In the genomic region with DNA sequence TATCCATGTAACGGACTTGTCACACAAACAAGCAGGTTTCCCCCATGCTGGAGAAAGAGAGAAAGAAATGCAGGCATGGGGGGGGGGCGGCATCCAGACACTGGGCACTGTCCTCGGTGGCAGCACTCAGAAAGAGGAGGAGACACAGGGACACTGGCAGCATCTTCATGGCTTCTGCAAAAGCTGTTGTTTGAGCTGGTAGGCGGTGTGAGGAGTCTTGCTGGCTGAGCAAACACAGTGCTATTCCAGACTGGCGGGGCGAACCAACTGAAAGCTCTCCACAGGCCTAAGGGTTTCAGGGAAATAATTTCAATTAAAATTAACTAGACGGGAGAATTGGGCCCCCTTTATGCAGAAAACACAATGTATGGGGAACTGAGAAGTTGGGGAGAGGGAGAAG, we compare ENCODE assay signal across 22 mouse cellular contexts.
DNase-seq lines count a peak whose midpoint lies in the region; ATAC-seq lines count a peak whose summit lies in the region.
"Had no signal": no experiment of that assay in that cellular context is flagged by ENCODE, and none has a peak within 500 bp of the region (broad histone marks: within the 10 kb centered on the region; RNA-seq: fewer than 3 reads in every experiment).

No protein-coding gene starts in this region.

- peak overlapping the region; percentile 52; the same call in 1 of the 2 replicates for H3K27ac ChIP-seq in midbrain, embryonic 10.5 days (replicated peaks)
- H3K27ac ChIP-seq in midbrain, embryonic 15.5 days: no peak overlapping the region
- H3K27ac ChIP-seq: embryonic facial prominence, embryonic 12.5 days; limb, embryonic 15.5 days; neural tube, embryonic 13.5 days; stomach, postnatal 0 days had no signal

- H3K9ac ChIP-seq in midbrain, embryonic 15.5 days: no peak overlapping the region
- H3K9ac ChIP-seq: embryonic facial prominence, embryonic 12.5 days; limb, embryonic 15.5 days; liver, postnatal 0 days; neural tube, embryonic 13.5 days had no signal

- H3K4me1 ChIP-seq in midbrain, embryonic 10.5 days: peaks cover 14% of the 10 kb centered on the region
- H3K4me1 ChIP-seq in midbrain, embryonic 15.5 days: peaks cover 4% of the 10 kb centered on the region; the same call in 1 of the 2 replicates
- H3K4me1 ChIP-seq: embryonic facial prominence, embryonic 12.5 days had no signal

- H3K4me2 ChIP-seq in midbrain, embryonic 15.5 days: no peak overlapping the region
- H3K4me2 ChIP-seq: embryonic facial prominence, embryonic 12.5 days; limb, embryonic 15.5 days; neural tube, embryonic 13.5 days had no signal

- no peak overlapping the region for H3K4me3 ChIP-seq in midbrain, embryonic 10.5 days
- H3K4me3 ChIP-seq in midbrain, embryonic 15.5 days: no peak overlapping the region
- H3K4me3 ChIP-seq: embryonic facial prominence, embryonic 12.5 days; limb, embryonic 15.5 days; neural tube, embryonic 13.5 days had no signal

- no peaks in the 10 kb centered on the region for H3K9me3 ChIP-seq in midbrain, embryonic 10.5 days (replicated peaks)
- no peaks in the 10 kb centered on the region for H3K9me3 ChIP-seq in midbrain, embryonic 15.5 days
- H3K9me3 ChIP-seq: embryonic facial prominence, embryonic 12.5 days; limb, embryonic 15.5 days; neural tube, embryonic 13.5 days had no signal

- peak; percentile 95 for ATAC-seq in frontal cortex, adult (ENCODE audit: low TSS enrichment)
- no peak for ATAC-seq in midbrain, embryonic 15.5 days (replicated peaks)
- no peak for ATAC-seq in granulocyte monocyte progenitor cell, adult 5-6 weeks (replicated peaks; ENCODE audit: poor library complexity, severe bottlenecking)
- ATAC-seq: liver, postnatal 0 days had no signal

- no peaks in the 10 kb centered on the region for H3K36me3 ChIP-seq in midbrain, embryonic 10.5 days
- no peaks in the 10 kb centered on the region for H3K36me3 ChIP-seq in midbrain, embryonic 15.5 days (replicated peaks)
- H3K36me3 ChIP-seq: embryonic facial prominence, embryonic 12.5 days; limb, embryonic 15.5 days; neural tube, embryonic 13.5 days had no signal

- DNase-seq in frontal cortex, postnatal 25 days (ENCODE audit: low spot score in 2 of 2): no peak
- DNase-seq in midbrain, embryonic 10.5 days (ENCODE audit: low spot score): no peak
- DNase-seq in frontal cortex, postnatal 14 days (ENCODE audit: low spot score in 2 of 2): peak; percentile 24 to 25
- DNase-seq in right cerebral cortex, postnatal 25 days: peak; percentile 47
- DNase-seq in spleen, adult 18-20 months: no peak
- DNase-seq: adrenal gland, adult 8-10 months; cerebellum, adult 18-20 months; cerebellum, postnatal 36 days; gastrocnemius, postnatal 25 days; heart, postnatal 14 days; kidney, adult 18-20 months; kidney, postnatal 25 days; liver, postnatal 0 days; lung, postnatal 14 days; thymus, postnatal 14 days had no signal

- H3K27me3 ChIP-seq in midbrain, embryonic 10.5 days (ENCODE audit: low read depth, poor library complexity, severe bottlenecking): no peaks in the 10 kb centered on the region
- H3K27me3 ChIP-seq in midbrain, embryonic 15.5 days (replicated peaks): no peaks in the 10 kb centered on the region
- H3K27me3 ChIP-seq: embryonic facial prominence, embryonic 12.5 days; limb, embryonic 15.5 days; neural tube, embryonic 13.5 days had no signal

- 61% methylated on average over 7 of the region's 7 CpGs for WGBS in midbrain, embryonic 10.5 days
- 43% methylated on average over 7 of the region's 7 CpGs for WGBS in midbrain, embryonic 15.5 days

Comparison
In these comparisons a context has a peak if more than half of its experiments do, and no peak if none do; other contexts are left out.
1. DNase-seq: peak in frontal cortex, postnatal 14 days (2 of 2) and right cerebral cortex, postnatal 25 days (single experiment); none in frontal cortex, postnatal 25 days (0 of 2), midbrain, embryonic 10.5 days (single experiment) and spleen, adult 18-20 months (0 of 2).